21 mouse cellular contexts compared by ENCODE assay signal in genomic region chr9:96186701-96187100, GRCm38 (mm10). TPM values are rescaled to one million over a fixed set of nuclear protein-coding genes. Genes with fewer than 3 reads are reported as not detected.
A peak's percentile ranks its signal among the peaks of the same experiment; 100 is the strongest.
DNase-seq lines count a peak whose midpoint lies in the region; ATAC-seq and TF ChIP-seq lines count a peak whose summit lies in the region.
"Had no signal": no experiment of that assay in that cellular context is flagged by ENCODE, and none has a peak within 500 bp of the region (broad histone marks: within the 10 kb centered on the region; RNA-seq: fewer than 3 reads in every experiment).

No protein-coding gene starts in this region.

- no peak overlapping the region for H3K27ac ChIP-seq in heart, postnatal 0 days (ENCODE audit: low read depth)
- H3K27ac ChIP-seq in heart, embryonic 11.5 days (ENCODE audit: low read depth, low read length): no peak overlapping the region
- no peak overlapping the region for H3K27ac ChIP-seq in stomach, postnatal 0 days (replicated peaks)
- no peak overlapping the region for H3K27ac ChIP-seq in hindbrain, postnatal 0 days
- H3K27ac ChIP-seq: embryonic facial prominence, embryonic 10.5 days; embryonic facial prominence, embryonic 12.5 days; forebrain, embryonic 10.5 days; forebrain, embryonic 12.5 days had no signal

- peak; percentile 21 for DNase-seq in heart, postnatal 0 days (ENCODE audit: low spot score)
- peak; percentile 26 for DNase-seq in MEL-GATA-1-ER (ENCODE audit: extremely low read depth, low read depth)
- DNase-seq in stomach, postnatal 0 days (ENCODE audit: low spot score): peak; percentile 26
- no peak for DNase-seq in thymus, postnatal 0 days (ENCODE audit: low spot score)
- DNase-seq in hindbrain, postnatal 0 days (ENCODE audit: low spot score): no peak
- DNase-seq: adrenal gland, adult 8-10 months; adrenal gland, postnatal 14 days; cerebellum, adult 11-12 months; cerebellum, adult 2 months; cerebellum, adult 9-10 months; cerebellum, postnatal 10 days; cerebellum, postnatal 25 days had no signal

- no peak overlapping the region for H3K4me2 ChIP-seq in heart, postnatal 0 days (ENCODE audit: low read depth, low read length)
- H3K4me2 ChIP-seq in heart, embryonic 11.5 days: no peak overlapping the region
- H3K4me2 ChIP-seq in stomach, postnatal 0 days (replicated peaks; ENCODE audit: low read depth): no peak overlapping the region
- no peak overlapping the region for H3K4me2 ChIP-seq in hindbrain, postnatal 0 days (ENCODE audit: low read depth, low read length)
- H3K4me2 ChIP-seq: embryonic facial prominence, embryonic 12.5 days; forebrain, embryonic 12.5 days had no signal

- no peak for TF ChIP-seq EP300 in heart, postnatal 0 days (IDR thresholded peaks at IDR 0.05; ENCODE audit: low read depth)
- no peak for TF ChIP-seq EP300 in stomach, postnatal 0 days (optimal IDR thresholded peaks at IDR 0.05)

- no peaks in the 10 kb centered on the region for H3K27me3 ChIP-seq in heart, postnatal 0 days (ENCODE audit: control insufficient read depth, insufficient read depth, low read length)
- H3K27me3 ChIP-seq in heart, embryonic 11.5 days (ENCODE audit: control insufficient read depth, insufficient read depth, low read length): no peaks in the 10 kb centered on the region
- no peaks in the 10 kb centered on the region for H3K27me3 ChIP-seq in stomach, postnatal 0 days (ENCODE audit: control insufficient read depth, insufficient read depth, low read length)
- H3K27me3 ChIP-seq in hindbrain, postnatal 0 days (ENCODE audit: insufficient read depth, low read length): no peaks in the 10 kb centered on the region
- H3K27me3 ChIP-seq: embryonic facial prominence, embryonic 12.5 days; forebrain, embryonic 12.5 days had no signal

- H3K4me3 ChIP-seq in heart, postnatal 0 days (ENCODE audit: low read depth, low read length): no peak overlapping the region
- H3K4me3 ChIP-seq in heart, embryonic 11.5 days (ENCODE audit: low read depth, low read length): no peak overlapping the region
- no peak overlapping the region for H3K4me3 ChIP-seq in stomach, postnatal 0 days (ENCODE audit: low read depth, low read length)
- H3K4me3 ChIP-seq in hindbrain, postnatal 0 days (ENCODE audit: low read length): no peak overlapping the region
- H3K4me3 ChIP-seq: embryonic facial prominence, embryonic 10.5 days; embryonic facial prominence, embryonic 12.5 days; erythroblast, embryonic 14.5 days; forebrain, embryonic 10.5 days; forebrain, embryonic 12.5 days had no signal

- no peak overlapping the region for H3K9ac ChIP-seq in heart, postnatal 0 days (replicated peaks; ENCODE audit: low read depth, low read length)
- no peak overlapping the region for H3K9ac ChIP-seq in heart, embryonic 11.5 days (ENCODE audit: low read depth, low read length)
- no peak overlapping the region for H3K9ac ChIP-seq in stomach, postnatal 0 days (ENCODE audit: low read length)
- H3K9ac ChIP-seq in hindbrain, postnatal 0 days (replicated peaks; ENCODE audit: low read length): no peak overlapping the region
- H3K9ac ChIP-seq: embryonic facial prominence, embryonic 12.5 days; forebrain, embryonic 12.5 days had no signal

- no peak for TF ChIP-seq CTCF in heart, postnatal 0 days (IDR thresholded peaks at IDR 0.05; ENCODE audit: low read depth)
- no peak for TF ChIP-seq CTCF in stomach, postnatal 0 days (IDR thresholded peaks at IDR 0.05; ENCODE audit: low read depth)
- TF ChIP-seq CTCF in hindbrain, postnatal 0 days (IDR thresholded peaks at IDR 0.05; ENCODE audit: low read depth): no peak

- no peaks in the 10 kb centered on the region for H3K9me3 ChIP-seq in heart, postnatal 0 days (replicated peaks; ENCODE audit: control insufficient read depth, low read length)
- no peaks in the 10 kb centered on the region for H3K9me3 ChIP-seq in heart, embryonic 11.5 days (replicated peaks; ENCODE audit: control insufficient read depth, low read length)
- H3K9me3 ChIP-seq in stomach, postnatal 0 days (ENCODE audit: control insufficient read depth, low read length): no peaks in the 10 kb centered on the region
- H3K9me3 ChIP-seq in hindbrain, postnatal 0 days (ENCODE audit: low read length): no peaks in the 10 kb centered on the region
- H3K9me3 ChIP-seq: embryonic facial prominence, embryonic 10.5 days; embryonic facial prominence, embryonic 12.5 days; forebrain, embryonic 10.5 days; forebrain, embryonic 12.5 days had no signal

- no peaks in the 10 kb centered on the region for H3K36me3 ChIP-seq in heart, postnatal 0 days (replicated peaks; ENCODE audit: control insufficient read depth, insufficient read depth, low read length)
- no peaks in the 10 kb centered on the region for H3K36me3 ChIP-seq in heart, embryonic 11.5 days (ENCODE audit: control insufficient read depth, insufficient read depth, low read length)
- 0 out of 2 replicates have a peak, but pooled peaks cover 3% of the 10 kb centered on the region for H3K36me3 ChIP-seq in stomach, postnatal 0 days (ENCODE audit: control insufficient read depth, insufficient read depth, low read length)
- no peaks in the 10 kb centered on the region for H3K36me3 ChIP-seq in hindbrain, postnatal 0 days (ENCODE audit: insufficient read depth, low read length)
- H3K36me3 ChIP-seq: embryonic facial prominence, embryonic 10.5 days; embryonic facial prominence, embryonic 12.5 days; forebrain, embryonic 10.5 days; forebrain, embryonic 12.5 days had no signal

- 42% methylated on average over 7 of the region's 7 CpGs for WGBS in heart, postnatal 0 days
- 51% methylated on average over 7 of the region's 7 CpGs for WGBS in heart, embryonic 11.5 days (ENCODE audit: insufficient replicate concordance)
- 53% methylated on average over 7 of the region's 7 CpGs for WGBS in stomach, postnatal 0 days
- 73% methylated on average over 7 of the region's 7 CpGs for WGBS in hindbrain, postnatal 0 days

- ATAC-seq in heart, postnatal 0 days (ENCODE audit: insufficient read depth, low read depth): no peak
- ATAC-seq in heart, embryonic 11.5 days (replicated peaks; ENCODE audit: insufficient number of reproducible peaks, low FRiP score, low TSS enrichment): no peak
- no peak for ATAC-seq in stomach, postnatal 0 days (ENCODE audit: low FRiP score, low TSS enrichment)
- ATAC-seq in hindbrain, postnatal 0 days: no peak
- ATAC-seq: activated CD4-positive, CD25-positive, alpha-beta regulatory T cell, adult 4 months; forebrain, embryonic 14.5 days; forebrain, embryonic 16.5 days had no signal

- no peaks in the 10 kb centered on the region for H3K4me1 ChIP-seq in heart, postnatal 0 days (ENCODE audit: control insufficient read depth, insufficient read depth)
- no peaks in the 10 kb centered on the region; the same call in 1 of the 2 replicates for H3K4me1 ChIP-seq in heart, embryonic 11.5 days (ENCODE audit: control insufficient read depth, insufficient read depth, low read length)
- H3K4me1 ChIP-seq in stomach, postnatal 0 days (replicated peaks; ENCODE audit: control insufficient read depth, insufficient read depth): no peaks in the 10 kb centered on the region
- no peaks in the 10 kb centered on the region for H3K4me1 ChIP-seq in hindbrain, postnatal 0 days (ENCODE audit: insufficient read depth, low read length)
- H3K4me1 ChIP-seq: embryonic facial prominence, embryonic 10.5 days; embryonic facial prominence, embryonic 12.5 days; forebrain, embryonic 10.5 days; forebrain, embryonic 12.5 days had no signal

RNA-seq across cellular contexts. Expression of gene Tfdp2, which starts 9.4 kb away (rescaled TPM):
- 32.5 and 95.8 TPM in 2 replicates for total RNA-seq in heart, postnatal 0 days (2014; rRNA removed; ENCODE audit: low replicate concordance)
- 33.4 and 33.7 TPM in 2 replicates for polyA plus RNA-seq in heart, postnatal 0 days (2015; fragmentation: Nextera tagmentation; extraction: Ambion mirVana)
- 42.7 and 47.2 TPM in 2 replicates for polyA plus RNA-seq in heart, embryonic 11.5 days (2014; fragmentation: Nextera tagmentation; extraction: Ambion mirVana)
- 28.8 and 34.3 TPM in 2 replicates for polyA plus RNA-seq in stomach, postnatal 0 days (2015; fragmentation: Nextera tagmentation; extraction: Ambion mirVana)
- polyA plus RNA-seq in thymus, postnatal 0 days (2015; fragmentation: Nextera tagmentation; extraction: Ambion mirVana): 47.5 and 59.7 TPM in 2 replicates
- 15.6 and 32.1 TPM in 2 replicates for total RNA-seq in hindbrain, postnatal 0 days (2014; rRNA removed)
- polyA plus RNA-seq in hindbrain, postnatal 0 days (2015; fragmentation: Nextera tagmentation; extraction: Ambion mirVana): 19.6 and 21.1 TPM in 2 replicates

Comparison
In these comparisons a context has a peak if more than half of its experiments do, and no peak if none do; other contexts are left out.
1. DNase-seq: peak in heart, postnatal 0 days (single experiment), MEL-GATA-1-ER (single experiment) and stomach, postnatal 0 days (single experiment); none in thymus, postnatal 0 days (single experiment) and hindbrain, postnatal 0 days (single experiment).